Mouse (Mus musculus) stomach, embryonic 14.5 days (tissue): Measurements from ENCODE around the gene E2f7. TPM values are rescaled to one million over a fixed set of nuclear protein-coding genes. Genes with fewer than 3 reads are reported as not detected.

Source experiments
- ATAC-seq: fragments of 200-750 bp; cut with Nextera tagmentation; 2 replicates; pipeline ENCODE4 v1.8.0; 2017; ENCODE audit warnings: low read depth, moderate TSS enrichment; ENCODE audit not compliant: insufficient number of reproducible peaks, insufficient read depth, low FRiP score
- H3K27ac ChIP-seq: fragments of 300-500 bp; sonication (generic); 2 replicates; pipeline ENCODE4 v1.5.1; 2014; ENCODE audit warnings: mild to moderate bottlenecking, low read length, moderate library complexity, mixed read lengths
- H3K27me3 ChIP-seq: fragments of 300-500 bp; sonication (generic); 2 replicates; pipeline ENCODE4 v1.6.1; 2014; ENCODE audit warnings: low read length, control low read depth, mixed read lengths; ENCODE audit not compliant: control insufficient read depth, insufficient read depth
- H3K36me3 ChIP-seq: fragments of 300-500 bp; sonication (generic); 2 replicates; pipeline ENCODE4 v1.6.1; 2014; ENCODE audit warnings: mild to moderate bottlenecking, control low read depth, low read length, moderate library complexity, mixed read lengths; ENCODE audit not compliant: control insufficient read depth, insufficient read depth
- H3K4me1 ChIP-seq: fragments of 300-500 bp; sonication (generic); 2 replicates; pipeline ENCODE4 v1.6.1; 2014; ENCODE audit warnings: low read length, control low read depth, mixed read lengths; ENCODE audit not compliant: control insufficient read depth, insufficient read depth
- H3K4me2 ChIP-seq: fragments of 300-500 bp; sonication (generic); replicated peaks from 2 replicates; pipeline ENCODE4 v1.6.1; 2014; ENCODE audit warnings: low read depth, low read length, control low read depth
- H3K4me3 ChIP-seq: fragments of 300-500 bp; sonication (generic); 2 replicates; pipeline ENCODE4 v1.5.1; 2014; ENCODE audit warnings: low read depth, low read length, control low read depth
- H3K9ac ChIP-seq: fragments of 300-500 bp; sonication (generic); replicated peaks from 2 replicates; pipeline ENCODE4 v1.6.1; 2014; ENCODE audit warnings: low read depth, mild to moderate bottlenecking, control low read depth, low read length, moderate library complexity, mixed read lengths
- H3K9me3 ChIP-seq: fragments of 300-500 bp; sonication (generic); 2 replicates; pipeline ENCODE4 v1.6.1; 2016; ENCODE audit warnings: low read depth, low read length, control low read depth; ENCODE audit not compliant: control insufficient read depth
- WGBS: fragments of 180-500 bp; shearing (Covaris S2); extraction: QIAGEN DNeasy Blood & Tissue Kit; methylation state at CpG from one replicate; pipeline ENCODE4 v1.1.7; 2014; 5-methylcytosine and 5-hydroxymethylcytosine counted together
- polyA plus RNA-seq: library from polyadenylated mRNA; unstranded; fragments of >200 nt; fragmentation: Nextera tagmentation; extraction: Ambion mirVana; gene quantifications from 2 replicates; pipeline ENCODE4 v1.2.1, GENCODE M21; 2014

The E2f7 gene
- polyA plus RNA-seq, 1 experiment from 2014 or later = 21.1 TPM

GRCm38 (mm10) chr10:110788049-110788752 lies 43.0 kb downstream of the E2f7 start:
- H3K9ac ChIP-seq = no peak overlapping the region
- WGBS = 62% methylated on average over 12 of the region's 12 CpGs
- no peak overlapping the region for H3K27ac ChIP-seq
- no peak overlapping the region for H3K4me3 ChIP-seq
- no peak for ATAC-seq
- H3K27me3 ChIP-seq = no peaks in the 10 kb centered on the region
- no peaks in the 10 kb centered on the region for H3K9me3 ChIP-seq
- H3K36me3 ChIP-seq = peaks cover 11% of the 10 kb centered on the region; the same call in 1 of the 2 replicates
- H3K4me1 ChIP-seq = no peaks in the 10 kb centered on the region
- no peak overlapping the region for H3K4me2 ChIP-seq

GRCm38 (mm10) chr10:110789683-110790082 lies 44.4 kb downstream of the E2f7 start:
- Histone ChIP-seq H3K9ac (no peak overlapping the region), H3K4me1 (no peaks in the 10 kb centered on the region), H3K27me3 (no peaks in the 10 kb centered on the region), H3K36me3 (peaks cover 3% of the 10 kb centered on the region; the same call in 1 of the 2 replicates), H3K9me3 (no peaks in the 10 kb centered on the region), H3K27ac (no peak overlapping the region), H3K4me2 (no peak overlapping the region), H3K4me3 (no peak overlapping the region)
- 86% methylated on average over 8 of the region's 8 CpGs for WGBS
- no peak for ATAC-seq

GRCm38 (mm10) chr10:110793150-110793787 lies 48.0 kb downstream of the E2f7 start:
- no peak overlapping the region for H3K4me3 ChIP-seq
- no peaks in the 10 kb centered on the region for H3K27me3 ChIP-seq
- H3K4me2 ChIP-seq = no peak overlapping the region
- no peak for ATAC-seq
- no peak overlapping the region for H3K9ac ChIP-seq
- no peaks in the 10 kb centered on the region for H3K9me3 ChIP-seq
- no peaks in the 10 kb centered on the region for H3K4me1 ChIP-seq
- WGBS = 69% methylated on average over 8 of the region's 8 CpGs
- no peaks in the 10 kb centered on the region for H3K36me3 ChIP-seq
- H3K27ac ChIP-seq = no peak overlapping the region

DNA sequence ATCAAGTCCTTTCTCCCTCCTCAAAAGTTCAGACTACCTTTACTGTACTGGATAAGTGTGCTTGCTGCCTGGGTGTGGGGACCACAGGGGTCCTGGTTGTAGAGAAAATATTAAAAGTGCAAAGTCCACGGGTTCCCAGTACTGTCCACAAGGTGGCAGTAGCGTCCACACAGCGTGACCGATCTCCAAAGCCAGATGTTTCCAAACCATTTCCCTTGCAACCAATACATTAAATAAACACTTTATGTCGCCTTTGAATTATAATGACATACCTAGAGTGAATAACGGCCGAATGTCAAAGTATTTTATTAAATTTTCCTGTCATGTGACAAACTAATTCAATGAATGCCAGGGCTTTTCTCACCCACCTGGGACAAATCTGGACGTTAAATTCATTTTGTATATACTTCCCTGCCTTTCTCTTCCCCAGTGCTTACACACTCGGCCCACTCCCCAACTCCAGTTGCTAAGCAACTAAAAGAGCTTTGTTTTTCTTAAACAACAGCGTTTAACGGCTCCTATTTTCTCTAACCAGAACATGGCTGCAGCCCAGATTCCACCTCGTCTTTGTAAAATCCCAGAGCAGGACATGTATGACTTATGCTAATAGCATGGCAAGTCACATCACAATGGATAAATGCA lies 49.4 kb downstream of the E2f7 start:
- no peak overlapping the region for H3K27ac ChIP-seq
- peak; percentile 71; the same call in 1 of the 2 replicates for ATAC-seq
- H3K4me2 ChIP-seq = peak overlapping the region; percentile 23
- no peak overlapping the region for H3K9ac ChIP-seq
- no peaks in the 10 kb centered on the region for H3K27me3 ChIP-seq
- H3K9me3 ChIP-seq = no peaks in the 10 kb centered on the region
- H3K4me3 ChIP-seq = no peak overlapping the region
- no peaks in the 10 kb centered on the region for H3K36me3 ChIP-seq
- 9% methylated on average over 12 of the region's 12 CpGs for WGBS
- no peaks in the 10 kb centered on the region for H3K4me1 ChIP-seq

GRCm38 (mm10) chr10:110795206-110795796 lies 50.1 kb downstream of the E2f7 start:
- WGBS = 54% methylated on average over 9 of the region's 9 CpGs
- H3K4me2 ChIP-seq = no peak overlapping the region
- no peaks in the 10 kb centered on the region for H3K27me3 ChIP-seq
- no peaks in the 10 kb centered on the region for H3K4me1 ChIP-seq
- no peak overlapping the region for H3K4me3 ChIP-seq
- no peak for ATAC-seq
- H3K27ac ChIP-seq = no peak overlapping the region
- no peak overlapping the region for H3K9ac ChIP-seq
- H3K36me3 ChIP-seq = no peaks in the 10 kb centered on the region
- H3K9me3 ChIP-seq = no peaks in the 10 kb centered on the region

GRCm38 (mm10) chr10:110801296-110801695 lies 56.1 kb downstream of the E2f7 start:
- WGBS = 72% methylated on average over 3 of the region's 3 CpGs
- no peaks in the 10 kb centered on the region for H3K9me3 ChIP-seq
- no peak overlapping the region for H3K4me3 ChIP-seq
- H3K4me2 ChIP-seq = no peak overlapping the region
- no peaks in the 10 kb centered on the region for H3K36me3 ChIP-seq
- no peak for ATAC-seq
- no peaks in the 10 kb centered on the region for H3K4me1 ChIP-seq
- H3K27ac ChIP-seq = no peak overlapping the region
- H3K9ac ChIP-seq = no peak overlapping the region
- H3K27me3 ChIP-seq = no peaks in the 10 kb centered on the region

DNA sequence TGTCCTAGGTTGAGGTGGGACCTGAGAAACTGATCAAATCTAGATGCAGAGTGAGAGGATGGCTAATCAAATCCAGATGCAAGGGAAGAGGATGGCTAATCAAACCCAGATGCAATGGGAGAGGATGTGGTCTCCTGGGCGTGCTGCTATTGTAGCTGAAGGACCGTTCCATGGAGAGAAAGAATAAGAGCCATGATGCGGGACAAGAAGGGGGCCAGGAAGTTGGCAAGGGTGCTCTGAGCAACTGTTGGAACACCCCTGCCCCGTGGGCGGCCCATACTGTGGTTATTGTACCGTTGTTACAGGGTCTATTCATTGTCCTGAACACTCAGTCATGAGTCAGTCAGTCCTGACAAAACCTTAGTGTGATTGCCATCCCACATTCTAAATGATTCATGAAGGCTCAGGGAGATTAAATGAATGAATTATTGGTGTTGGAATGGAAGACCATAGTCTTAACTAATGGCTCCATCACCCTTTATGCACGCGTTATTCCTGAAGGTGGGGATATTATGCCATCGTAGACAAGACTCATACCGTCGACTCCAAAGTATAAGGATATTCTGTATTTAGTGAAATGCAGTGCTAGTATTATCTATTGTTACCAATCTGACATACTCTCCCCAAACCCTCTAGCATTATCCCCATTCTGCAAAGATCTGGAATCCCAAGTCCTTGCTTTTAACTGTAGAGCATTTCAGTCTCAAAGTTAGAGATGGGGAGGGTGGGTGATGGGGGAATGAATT lies 59.2 kb downstream of the E2f7 start:
- no peak overlapping the region for H3K4me3 ChIP-seq
- no peaks in the 10 kb centered on the region for H3K27me3 ChIP-seq
- H3K27ac ChIP-seq = no peak overlapping the region
- H3K36me3 ChIP-seq = no peaks in the 10 kb centered on the region
- ATAC-seq = no peak
- H3K9me3 ChIP-seq = no peaks in the 10 kb centered on the region
- no peak overlapping the region for H3K4me2 ChIP-seq
- no peak overlapping the region for H3K9ac ChIP-seq
- no peaks in the 10 kb centered on the region for H3K4me1 ChIP-seq
- 87% methylated on average over 11 of the region's 11 CpGs for WGBS
